Mouse (Mus musculus): ENCODE data around the gene Bcor.

DNA sequence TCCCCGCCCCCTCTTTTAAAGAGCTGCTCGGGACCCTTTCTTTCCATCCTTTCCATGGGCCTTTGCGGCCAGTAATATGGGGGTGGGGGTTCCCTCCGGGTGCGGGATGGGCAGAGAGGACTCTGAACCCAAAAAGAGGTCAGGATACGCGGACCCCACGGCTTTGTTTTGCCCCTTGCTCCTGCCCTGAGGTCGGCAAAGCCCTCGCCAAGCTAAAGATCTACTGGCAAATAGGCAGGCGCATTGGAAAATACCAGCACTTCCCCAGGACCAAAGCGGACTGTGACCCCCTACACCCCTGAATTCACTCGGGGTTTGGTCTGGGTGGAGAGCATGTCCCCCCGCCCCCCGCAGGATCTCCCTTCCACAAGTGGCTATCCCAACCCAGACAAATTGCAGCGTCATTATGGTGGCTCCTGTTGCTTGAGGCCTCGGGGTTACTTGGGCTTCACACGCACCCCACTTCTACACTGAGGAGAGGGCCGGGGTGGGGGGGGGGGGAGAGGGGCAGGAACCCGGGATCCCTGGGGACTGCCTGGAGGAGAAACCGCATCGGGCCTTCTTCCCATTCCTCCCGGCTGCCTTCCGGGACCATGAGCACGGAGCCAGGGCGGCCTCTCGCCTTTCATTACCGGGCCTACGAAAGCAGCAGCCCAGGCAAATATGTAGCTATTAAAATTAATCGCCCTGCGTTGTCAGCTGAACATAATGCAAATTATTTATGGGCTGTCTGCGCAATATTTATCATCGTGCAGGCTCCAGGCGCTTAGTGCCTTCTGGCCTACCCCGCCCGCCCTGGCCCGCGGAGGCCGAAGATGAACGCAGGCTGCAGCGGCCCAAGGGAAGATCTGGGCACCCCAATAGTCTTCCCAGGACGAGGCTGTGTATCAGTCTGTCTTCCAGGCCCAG is 7.9 kb downstream of the Bcor start:
- TF ChIP-seq CTCF (IDR thresholded peaks at IDR 0.05; ENCODE audit: low read depth) (no peak), EP300 (IDR thresholded peaks at IDR 0.05; ENCODE audit: low read depth) (no peak)

Measured in liver, postnatal 0 days (tissue).